Mouse (Mus musculus) splenic B cell, adult 2 months (primary cell): ENCODE results near the gene Slc5a4b.

ENCODE experiments used
- DNase-seq: peaks from one replicate; pipeline ENCODE4 v3.0.0-alpha.2; 2011; ENCODE audit warnings: low read depth, low spot score
- H3K27me3 ChIP-seq: 2 replicates; pipeline ENCODE4 v1.6.1; 2012; ENCODE audit warnings: mild to moderate bottlenecking, low read length, moderate library complexity, mixed read lengths; ENCODE audit not compliant: control insufficient read depth, poor library complexity, insufficient read depth, severe bottlenecking
- H3K36me3 ChIP-seq: 2 replicates; pipeline ENCODE4 v1.6.1; 2012; ENCODE audit warnings: mild to moderate bottlenecking, low read length, moderate library complexity, mixed read lengths; ENCODE audit not compliant: control insufficient read depth, poor library complexity, insufficient read depth, severe bottlenecking

Slc5a4b gene

DNA sequence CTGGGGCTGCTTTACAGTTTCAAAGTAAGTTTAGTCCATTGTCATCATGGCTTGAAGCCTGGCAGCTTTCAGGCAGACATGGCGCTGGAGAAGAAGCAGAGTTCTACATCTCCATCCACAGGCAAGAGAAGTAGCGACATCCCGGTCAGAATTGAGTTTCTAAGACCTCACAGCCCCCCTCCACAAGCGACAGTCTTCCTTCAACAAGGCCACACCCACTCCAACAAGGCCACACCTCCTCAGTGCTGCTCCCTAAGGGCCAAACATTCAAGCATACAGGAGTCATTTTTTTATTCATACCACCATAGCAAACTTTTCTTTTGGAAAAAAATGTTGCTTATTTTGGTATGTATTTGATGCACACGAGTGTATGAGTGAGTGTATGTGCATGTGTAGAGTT, 80.3 kb downstream of the Slc5a4b start:
- peak; percentile 26 for DNase-seq
- H3K36me3 ChIP-seq: no peaks in the 10 kb centered on the region
- H3K27me3 ChIP-seq: no peaks in the 10 kb centered on the region

DNA sequence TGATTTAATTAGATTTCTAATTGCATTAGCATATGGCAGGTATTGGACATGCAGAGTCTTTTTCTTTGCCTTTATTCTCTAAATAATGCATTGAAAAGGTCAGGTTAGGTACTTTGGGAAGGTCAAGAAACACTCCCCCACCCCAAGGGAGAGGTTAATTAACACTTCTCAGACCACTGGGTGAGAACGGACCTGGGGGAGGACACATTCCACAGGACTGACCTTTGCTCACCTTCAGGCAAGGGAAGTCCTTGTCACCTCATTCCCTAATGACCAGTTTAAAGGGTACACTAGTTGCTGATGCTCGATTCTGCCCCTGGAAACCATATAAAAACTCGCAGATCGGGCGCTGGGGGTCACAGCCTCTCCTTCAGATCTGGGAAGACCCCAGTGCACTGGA, 81.5 kb downstream of the Slc5a4b start:
- Histone ChIP-seq H3K27me3 (no peaks in the 10 kb centered on the region), H3K36me3 (no peaks in the 10 kb centered on the region)
- no peak for DNase-seq

DNA sequence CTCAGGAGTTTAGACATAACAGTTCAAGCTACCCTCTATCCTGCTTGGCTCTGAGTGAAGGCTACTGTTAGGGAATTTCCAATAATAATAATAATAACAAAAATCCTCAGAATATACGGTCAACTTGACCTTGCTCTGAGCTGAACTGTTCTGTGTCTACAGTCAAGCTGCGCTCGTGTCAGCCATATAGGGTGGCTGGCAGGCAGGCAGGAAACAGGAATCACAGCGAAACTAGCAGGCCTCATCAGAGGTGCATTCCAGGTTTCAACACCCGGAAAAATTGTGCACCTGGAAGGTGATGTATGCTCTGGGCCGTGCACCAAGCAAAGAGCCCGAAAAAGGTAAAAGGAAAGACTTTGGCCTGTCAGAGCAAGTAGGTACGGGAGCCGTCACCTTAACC, 82.4 kb downstream of the Slc5a4b start:
- Histone ChIP-seq H3K27me3 (no peaks in the 10 kb centered on the region), H3K36me3 (no peaks in the 10 kb centered on the region)
- no peak for DNase-seq

DNA sequence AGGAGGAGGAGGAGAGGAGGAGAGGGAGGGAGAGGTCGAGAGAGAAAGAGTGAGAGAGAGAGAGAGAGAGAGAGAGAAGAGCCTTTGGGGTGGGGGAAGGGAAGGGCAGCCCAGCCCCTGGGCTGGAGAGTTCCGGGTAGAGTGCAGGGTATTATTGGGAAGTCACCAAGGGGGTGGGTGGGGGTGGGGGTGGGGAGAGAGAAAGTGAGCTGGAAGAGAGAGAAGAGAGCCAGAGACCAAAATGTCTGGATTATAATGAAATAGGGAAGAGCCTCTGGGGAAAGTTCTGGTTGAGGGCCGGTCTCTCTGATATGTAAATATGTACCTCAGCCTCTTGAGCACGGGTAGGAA, 82.8 kb downstream of the Slc5a4b start:
- Histone ChIP-seq H3K27me3 (no peaks in the 10 kb centered on the region), H3K36me3 (no peaks in the 10 kb centered on the region)
- DNase-seq: no peak

DNA sequence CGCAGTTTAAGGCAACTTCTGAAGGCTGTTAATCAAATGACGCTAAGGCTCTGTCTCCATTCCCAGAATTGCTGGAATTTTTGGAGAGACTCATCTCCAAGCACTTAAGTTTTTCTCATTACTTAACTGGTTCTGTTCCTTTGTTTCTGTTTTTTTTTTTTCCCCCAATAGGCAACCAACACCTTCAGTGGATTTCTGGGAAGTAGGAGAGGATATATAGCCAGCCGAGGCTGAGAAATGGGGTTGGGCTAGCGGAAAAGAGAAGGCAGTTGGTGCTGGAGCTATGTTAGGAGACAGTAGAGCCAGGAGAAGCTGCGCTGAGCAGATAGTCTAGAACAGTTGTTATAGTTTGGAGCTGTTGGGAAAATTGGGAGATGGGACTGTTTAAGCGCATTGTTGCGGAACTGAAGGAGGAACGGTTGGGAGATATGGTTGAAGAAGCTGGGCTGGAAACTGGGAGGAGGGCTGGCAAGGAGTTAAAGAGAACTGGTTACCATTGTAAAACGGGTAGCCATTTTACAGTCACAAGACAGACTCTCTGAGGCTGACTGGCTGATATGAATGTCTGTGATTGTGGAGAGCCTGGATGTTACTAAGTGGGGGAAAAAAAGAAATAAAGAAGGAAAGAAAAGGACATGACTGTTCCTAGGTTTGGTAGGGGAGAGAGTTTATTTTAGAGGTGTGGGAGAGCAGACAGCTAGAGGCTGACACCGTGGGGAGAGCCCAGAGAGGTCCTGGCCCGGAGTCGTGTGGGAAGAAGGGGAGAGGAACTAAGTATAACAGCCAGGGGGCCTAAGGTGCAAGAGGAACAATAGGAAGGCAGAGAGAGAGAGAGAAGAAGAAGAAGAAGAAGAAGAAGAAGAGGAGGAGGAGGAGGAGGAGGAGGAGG, 83.4 kb downstream of the Slc5a4b start:
- no peak for DNase-seq
- Histone ChIP-seq H3K36me3 (no peaks in the 10 kb centered on the region), H3K27me3 (no peaks in the 10 kb centered on the region)

DNA sequence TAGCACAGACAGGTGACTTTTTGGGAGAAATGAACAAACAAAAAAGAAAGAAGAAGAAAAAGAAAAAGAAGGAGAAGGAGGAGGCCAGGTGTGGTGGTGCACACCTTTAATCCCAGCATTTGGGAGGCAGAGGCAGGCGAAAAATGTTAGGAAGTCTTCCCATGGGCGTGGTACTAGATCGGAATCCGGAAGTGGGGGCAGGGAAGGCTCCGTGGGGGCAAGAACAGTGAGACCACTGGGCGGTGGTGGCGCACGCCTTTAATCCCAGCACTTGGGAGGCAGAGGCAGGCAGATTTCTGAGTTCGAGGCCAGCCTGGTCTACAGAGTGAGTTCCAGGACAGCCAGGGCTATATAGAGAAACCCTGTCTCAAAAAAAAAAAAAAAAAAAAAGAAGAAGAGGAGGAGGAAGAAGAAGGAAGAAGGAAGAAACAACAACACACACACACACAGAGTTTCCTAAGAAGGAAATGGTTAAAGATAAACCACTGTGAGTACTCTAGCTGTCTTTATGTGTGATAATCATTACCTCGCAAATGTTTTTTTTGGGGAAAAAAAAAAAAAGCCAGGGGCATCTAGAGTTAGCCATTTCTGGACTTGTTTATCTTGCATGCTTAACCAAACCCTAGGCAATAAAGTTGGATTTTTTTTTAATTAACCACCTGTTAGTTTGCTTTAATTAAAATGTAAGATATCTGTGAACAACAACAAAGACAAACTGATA, 85.1 kb downstream of the Slc5a4b start:
- no peaks in the 10 kb centered on the region for H3K36me3 ChIP-seq
- no peaks in the 10 kb centered on the region; the same call in 1 of the 2 replicates for H3K27me3 ChIP-seq
- DNase-seq: no peak

DNA sequence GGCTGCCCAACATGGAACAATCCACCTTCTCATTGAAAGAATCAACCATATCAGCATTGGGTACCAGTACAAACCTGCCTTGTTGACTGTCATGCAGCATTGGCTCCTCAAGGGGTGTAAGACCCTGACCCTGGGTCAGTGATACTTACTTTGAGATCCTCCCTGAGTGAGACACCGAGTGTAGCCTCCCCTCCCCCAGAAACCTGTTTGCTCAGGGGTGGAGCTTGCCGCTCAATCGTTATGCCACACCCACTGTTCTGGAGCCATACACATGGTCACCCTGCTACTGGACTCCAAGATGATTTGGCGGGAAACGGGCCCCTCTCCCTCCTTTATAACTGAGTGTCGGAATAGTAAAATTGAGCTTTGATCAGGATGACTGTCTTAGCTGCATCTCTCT, 86.8 kb downstream of the Slc5a4b start:
- no peaks in the 10 kb centered on the region for H3K36me3 ChIP-seq
- no peaks in the 10 kb centered on the region; the same call in 1 of the 2 replicates for H3K27me3 ChIP-seq
- no peak for DNase-seq

DNA sequence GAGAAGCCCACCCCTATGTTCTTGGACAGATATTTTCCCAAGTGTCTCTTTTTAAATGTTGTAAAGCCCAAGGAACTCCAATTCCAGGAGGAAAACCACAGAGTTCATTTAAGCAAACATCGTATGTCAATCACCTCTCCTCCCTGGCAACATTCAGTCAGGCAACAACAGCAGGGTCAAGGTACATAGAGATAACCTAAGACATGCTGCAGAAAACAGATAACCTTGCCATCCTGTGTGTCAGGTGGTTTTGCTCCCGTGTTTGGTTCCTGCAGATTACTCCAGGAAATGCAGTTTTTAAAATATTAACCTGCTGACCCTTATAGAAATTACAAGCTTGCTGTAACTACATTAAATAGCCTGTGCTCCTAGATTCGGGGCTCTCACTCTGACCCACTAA, 89.0 kb downstream of the Slc5a4b start:
- DNase-seq: no peak
- no peaks in the 10 kb centered on the region; the same call in 1 of the 2 replicates for H3K27me3 ChIP-seq
- H3K36me3 ChIP-seq: no peaks in the 10 kb centered on the region

DNA sequence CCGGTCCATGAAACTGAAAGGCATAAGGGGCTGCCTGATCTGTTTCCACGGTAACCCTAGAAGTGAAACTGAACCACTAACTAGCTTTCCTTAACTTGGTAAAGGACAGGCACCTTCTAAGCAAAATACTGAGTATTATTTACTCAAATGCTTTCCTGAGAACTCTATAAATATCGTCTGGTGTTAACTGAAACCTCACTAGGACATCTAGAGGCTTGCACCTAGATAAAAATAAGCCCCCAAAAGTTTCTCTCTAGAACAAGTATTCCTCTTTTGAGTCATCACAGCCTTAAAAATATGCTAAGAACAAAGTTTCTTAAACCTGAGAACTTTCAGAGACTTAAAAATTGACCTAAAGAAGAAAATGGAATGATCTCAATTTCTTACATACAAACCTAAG, 93.9 kb downstream of the Slc5a4b start:
- Histone ChIP-seq H3K27me3 (no peaks in the 10 kb centered on the region; the same call in 1 of the 2 replicates), H3K36me3 (no peaks in the 10 kb centered on the region)
- no peak for DNase-seq

DNA sequence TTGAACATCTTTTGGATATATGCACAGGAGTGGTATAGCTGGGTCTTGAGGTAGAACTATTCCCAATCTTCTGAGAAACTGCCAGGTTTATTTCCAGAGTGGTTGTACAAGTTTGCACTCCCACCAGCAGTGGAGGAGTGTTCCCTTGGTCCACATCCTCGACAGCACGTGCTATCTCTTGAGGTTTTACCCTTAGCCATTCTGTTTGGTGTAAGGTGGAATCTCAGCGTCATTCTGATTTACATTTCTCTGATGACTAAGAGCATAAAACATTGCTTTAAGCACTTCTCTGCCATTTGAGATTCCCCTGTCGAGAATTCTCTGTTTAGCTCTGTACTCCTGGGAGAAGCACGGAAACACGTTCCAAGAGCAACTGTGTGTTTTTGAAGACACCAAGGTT, 97.8 kb downstream of the Slc5a4b start:
- H3K27me3 ChIP-seq: no peaks in the 10 kb centered on the region
- no peak for DNase-seq
- H3K36me3 ChIP-seq: no peaks in the 10 kb centered on the region

DNA sequence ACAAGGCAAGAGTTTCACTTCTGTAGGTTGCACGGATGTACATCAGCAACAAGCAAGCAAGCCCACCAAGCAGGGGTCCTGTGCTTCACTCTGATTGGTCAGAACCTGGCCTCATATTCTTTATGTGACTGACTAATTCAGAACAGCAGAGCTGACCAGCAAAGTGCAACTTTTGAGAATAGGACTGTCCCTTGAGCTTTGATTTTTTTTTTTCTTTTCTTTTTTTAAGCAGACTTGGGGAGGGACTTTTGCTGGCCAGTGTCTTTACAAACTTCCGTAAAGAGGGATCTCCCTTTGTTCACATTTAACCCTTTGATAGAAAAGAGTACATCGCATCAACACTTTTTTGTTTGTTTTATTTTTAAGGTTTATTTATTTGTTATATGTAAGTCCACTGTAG, 100.9 kb downstream of the Slc5a4b start:
- no peak for DNase-seq
- Histone ChIP-seq H3K36me3 (no peaks in the 10 kb centered on the region), H3K27me3 (no peaks in the 10 kb centered on the region)
